Mouse (Mus musculus) cortical plate, adult 2 months (tissue): ENCODE data around the gene Slc5a6.
A peak's percentile ranks its signal among the peaks of the same experiment; 100 is the strongest.

Experiments used
- CTCF ChIP-seq: fragments of 200-500 bp; IDR thresholded peaks from 2 replicates; pipeline ENCODE4 v1.5.1; 2011; ENCODE audit warnings: mild to moderate bottlenecking, control low read depth, low read length; ENCODE audit not compliant: insufficient read depth; ENCODE audit errors: extremely low read depth
- POLR2A ChIP-seq: fragments of 200-500 bp; IDR thresholded peaks from 2 replicates; pipeline ENCODE4 v1.6.1; 2011; ENCODE audit warnings: mild to moderate bottlenecking, low read length, control low read depth; ENCODE audit not compliant: insufficient read depth; ENCODE audit errors: extremely low read depth

GRCm38 (mm10) chr5:31047848-31048762, 619 bp downstream of the Slc5a6 start, which contains the start of gene Atraid:
- TF ChIP-seq CTCF (no peak), POLR2A (peak; percentile 96)
